Mouse (Mus musculus) MEL (cell line): ENCODE measurements around the gene Sgms1. TPM values are rescaled to one million over a fixed set of nuclear protein-coding genes. Genes with fewer than 3 reads are reported as not detected.
"Not testable (repeated sequence)": the region's sequence is repeated elsewhere in the genome, so short reads cannot be mapped to it uniquely, and the experiment has no call there.

Source experiments
- DNase-seq: peaks from one replicate; pipeline ENCODE4 v3.0.0; 2011; ENCODE audit warnings: low read depth, low spot score
- H3K27ac ChIP-seq: 2 replicates; pipeline ENCODE4 v1.5.1; 2012; ENCODE audit warnings: low read depth, mild to moderate bottlenecking, control low read depth, low read length, moderate library complexity; ENCODE audit not compliant: control insufficient read depth
- H3K27me3 ChIP-seq, 2 experiments: fragments of 150-350 bp in 1 of 2; sonication (generic) in 1 of 2; 2 replicates each; pipeline ENCODE4 v1.6.1; 2012; ENCODE audit warnings: low read length in 2 of 2, mild to moderate bottlenecking in 2 of 2, improper control_type of control experiment in 1 of 2, moderate library complexity in 1 of 2; ENCODE audit not compliant: insufficient read depth in 2 of 2, control insufficient read depth in 1 of 2
- H3K36me3 ChIP-seq, 2 experiments: 2 replicates each; pipeline ENCODE4 v1.6.1; 2012 to 2014; ENCODE audit warnings: low read length in 2 of 2, improper control_type of control experiment in 1 of 2, inconsistent platforms in 1 of 2, mild to moderate bottlenecking in 1 of 2; ENCODE audit not compliant: insufficient read depth in 2 of 2, control insufficient read depth in 1 of 2
- H3K4me1 ChIP-seq, 2 experiments: fragments of 150-350 bp in 1 of 2; sonication (generic) in 1 of 2; 2 replicates each; pipeline ENCODE4 v1.6.1; 2012; ENCODE audit warnings: low read length in 2 of 2, improper control_type of control experiment in 1 of 2, mild to moderate bottlenecking in 1 of 2; ENCODE audit not compliant: insufficient read depth in 2 of 2, control insufficient read depth in 1 of 2
- H3K4me3 ChIP-seq, 2 experiments: fragments of 150-350 bp in 1 of 2; sonication (generic) in 1 of 2; 2 replicates each; pipeline ENCODE4 v1.5.1; 2012; ENCODE audit warnings: low read depth in 2 of 2, low read length in 2 of 2, mild to moderate bottlenecking in 2 of 2, moderate library complexity in 2 of 2, control low read depth in 1 of 2, improper control_type of control experiment in 1 of 2; ENCODE audit not compliant: control insufficient read depth in 1 of 2, insufficient read depth in 1 of 2
- H3K79me2 ChIP-seq: 2 replicates; pipeline ENCODE4 v1.6.1; 2012; ENCODE audit warnings: mild to moderate bottlenecking, low read length, moderate library complexity; ENCODE audit not compliant: control insufficient read depth, poor library complexity, insufficient read depth
- H3K9ac ChIP-seq: 2 replicates; pipeline ENCODE4 v1.6.1; 2012; ENCODE audit warnings: low read depth, mild to moderate bottlenecking, control low read depth, low read length, moderate library complexity; ENCODE audit not compliant: control insufficient read depth, poor library complexity, severe bottlenecking
- H3K9me3 ChIP-seq: fragments of 150-350 bp; sonication (generic); replicated peaks from 2 replicates; pipeline ENCODE4 v1.6.1; 2012; ENCODE audit warnings: mild to moderate bottlenecking, low read length, improper control_type of control experiment, moderate library complexity; ENCODE audit not compliant: insufficient read depth
- CTCF ChIP-seq, 3 experiments: IDR thresholded peaks in 2 of 3; conservative IDR thresholded peaks in 1 of 3; 2 replicates each; pipeline ENCODE4 v1.5.1; 2011 to 2012; ENCODE audit warnings: low read length in 3 of 3, low read depth in 2 of 3, mild to moderate bottlenecking in 2 of 3, improper control_type of control experiment in 1 of 3, inconsistent platforms in 1 of 3, mixed read lengths in 1 of 3, moderate library complexity in 1 of 3; ENCODE audit not compliant: control insufficient read depth in 1 of 3, insufficient read depth in 1 of 3, poor library complexity in 1 of 3, severe bottlenecking in 1 of 3
- EP300 ChIP-seq, 2 experiments: IDR thresholded peaks; 2 replicates each; pipeline ENCODE4 v1.6.1; 2011; ENCODE audit warnings: improper control_type of control experiment in 2 of 2, low read length in 2 of 2, low read depth in 1 of 2, mild to moderate bottlenecking in 1 of 2
- ETS1 ChIP-seq: IDR thresholded peaks from 2 replicates; pipeline ENCODE4 v1.6.1; 2012; ENCODE audit warnings: low read depth, mild to moderate bottlenecking, inconsistent platforms, low read length, improper control_type of control experiment, moderate library complexity
- GATA1 ChIP-seq: IDR thresholded peaks from 2 replicates; pipeline ENCODE4 v1.6.1; 2011; ENCODE audit warnings: low read depth, low read length, improper control_type of control experiment
- TAL1 ChIP-seq: IDR thresholded peaks from 2 replicates; pipeline ENCODE4 v1.6.1; 2012; ENCODE audit warnings: mild to moderate bottlenecking, inconsistent platforms, low read length, moderate library complexity, mixed read lengths
- TCF12 ChIP-seq: IDR thresholded peaks from 2 replicates; pipeline ENCODE4 v1.6.1; 2014; ENCODE audit warnings: low read depth, mild to moderate bottlenecking, inconsistent platforms, low read length, improper control_type of control experiment, moderate library complexity
- polyA plus RNA-seq, 2 experiments: library from polyadenylated mRNA; stranded (reverse) in 1 of 2; unstranded in 1 of 2; fragments of >175 nt in 1 of 2; fragments of >200 nt in 1 of 2; gene quantifications; 2 replicates each; pipeline versions ENCODE4 v1.2.1 to v1.2.4; 2012; ENCODE audit warnings: low replicate concordance in 2 of 2, low read depth in 1 of 2; ENCODE audit not compliant: insufficient read length in 2 of 2, insufficient read depth in 1 of 2, missing spikeins in 1 of 2
- total RNA-seq: library from RNA; depleted of rRNA; stranded (reverse); fragments of 300-350 nt; gene quantifications from 2 replicates; pipeline ENCODE4 v1.2.3, GENCODE M21; 2012; rRNA removed

The Sgms1 gene
- total and polyA plus RNA-seq, 3 experiments: 16.3 to 18.5 TPM; not detected in 1

DNA sequence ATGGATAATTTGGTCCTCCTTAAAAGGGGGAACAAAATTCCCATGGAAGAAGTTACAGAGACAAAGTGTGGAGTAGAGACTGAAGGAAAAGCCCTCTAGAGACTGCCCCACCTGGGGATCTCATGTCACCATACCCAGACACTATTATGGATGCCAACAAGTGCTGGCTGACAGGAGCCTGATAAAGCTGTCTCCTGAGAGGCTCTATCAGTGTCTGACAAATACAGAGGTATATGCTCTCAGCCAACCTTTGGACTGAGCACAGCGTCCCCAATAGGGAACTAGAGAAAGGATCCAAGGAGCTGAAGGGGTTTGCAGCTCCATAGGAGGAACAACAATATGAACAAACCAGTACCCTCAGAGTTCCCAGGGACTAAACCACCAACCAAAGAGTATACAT lies 304.7 kb downstream of the Sgms1 start:
- peak; percentile 65 for DNase-seq
- TF ChIP-seq TAL1 (peak; percentile 42), TCF12 (peak; percentile 73), EP300 (IDR thresholded peaks at IDR 0.05; ENCODE audit: low read depth in 1 of 2, low read length in 2 of 2) (peak; percentile 38 to 67; a peak in 3 of 4 replicates), CTCF (IDR thresholded peaks at IDR 0.05 in 2 of 3, conservative IDR thresholded peaks at IDR 0.05 in 1 of 3; ENCODE audit: control insufficient read depth in 1 of 3, insufficient read depth in 1 of 3, low read depth in 2 of 3, low read length in 3 of 3, poor library complexity in 1 of 3, severe bottlenecking in 1 of 3) (peak in 1 of 3 experiments; percentile 9; a peak in 1 of 6 replicates), ETS1 (0 out of 2 replicates have a peak, but pooled peaks have one; percentile 25), GATA1 (peak; percentile 51; the same call in 1 of the 2 replicates)
- not testable (repeated sequence) for H3K9me3 ChIP-seq, H3K9ac ChIP-seq, H3K27ac ChIP-seq, H3K79me2 ChIP-seq, H3K4me1 ChIP-seq, H3K27me3 ChIP-seq, H3K4me3 ChIP-seq, H3K36me3 ChIP-seq

Other genes with a start within 250 kb of the Sgms1 start
- gene Rpl9-ps6, start 76.9 kb upstream of the Sgms1 start, total RNA-seq: 111 and 161 TPM in 2 replicates
- 10 to 100 TPM in 1 of 2 experiments, not detected in 1; 95.5 TPM for gene Rpl9-ps6, start 76.9 kb upstream of the Sgms1 start, polyA plus RNA-seq
- 192 and 256 TPM in 2 replicates for gene Minpp1, start 96.1 kb upstream of the Sgms1 start, total RNA-seq
- gene Minpp1, start 96.1 kb upstream of the Sgms1 start, polyA plus RNA-seq: 100 to 1,000 TPM in 1 of 2 experiments, not detected in 1; 176 TPM
- gene Papss2, start 206.1 kb upstream of the Sgms1 start, total RNA-seq: 1.5 and 1.7 TPM in 2 replicates
- gene Papss2, start 206.1 kb upstream of the Sgms1 start, polyA plus RNA-seq: 1 to 10 TPM in 1 of 2 experiments, not detected in 1; 2.6 TPM